Mouse (Mus musculus) cerebellum, adult (tissue): ENCODE measurements around the gene Arid3c.
"Not testable (repeated sequence)": the region's sequence is repeated elsewhere in the genome, so short reads cannot be mapped to it uniquely, and the experiment has no call there.

Experiments used
- ATAC-seq: cut with Nextera tagmentation; 2 replicates; pipeline ENCODE4 v1.9.2; 2017; ENCODE audit warnings: mild to moderate bottlenecking, moderate library complexity, mixed read lengths; ENCODE audit not compliant: insufficient number of reproducible peaks, low FRiP score, low TSS enrichment

Arid3c gene

GRCm38 (mm10) chr4:41708192-41708745 is 22.7 kb downstream of the Arid3c start:
- ATAC-seq = no peak

GRCm38 (mm10) chr4:41707011-41707535 is 23.9 kb downstream of the Arid3c start:
- ATAC-seq = peak; percentile 59; the same call in 1 of the 2 replicates

- ATAC-seq = no peak
These were observed 24.8 kb downstream of the Arid3c start for GRCm38 (mm10) chr4:41705922-41706754.

GRCm38 (mm10) chr4:41704651-41705050 is 26.3 kb downstream of the Arid3c start:
- no peak for ATAC-seq

- not testable (repeated sequence) for ATAC-seq
These were observed 28.7 kb downstream of the Arid3c start for GRCm38 (mm10) chr4:41702226-41702625.

- not testable (repeated sequence) for ATAC-seq
These were observed 30.7 kb downstream of the Arid3c start for GRCm38 (mm10) chr4:41700224-41700623.

GRCm38 (mm10) chr4:41699783-41700182 is 31.2 kb downstream of the Arid3c start, which contains the start of gene Il11ra1:
Gene Il11ra1, plus strand, starts transcription at chr4:41699989.
- not testable (repeated sequence) for ATAC-seq

- not testable (repeated sequence) for ATAC-seq
These were observed 32.4 kb downstream of the Arid3c start for GRCm38 (mm10) chr4:41698421-41699016.

GRCm38 (mm10) chr4:41696930-41697841 is 33.8 kb downstream of the Arid3c start, which contains the start of gene Cntfr:
Gene Cntfr, minus strand, starts transcription at chr4:41697089.
- not testable (repeated sequence) for ATAC-seq

- not testable (repeated sequence) for ATAC-seq
These were observed 34.5 kb downstream of the Arid3c start for GRCm38 (mm10) chr4:41696452-41696851.

GRCm38 (mm10) chr4:41695800-41696199 is 35.1 kb downstream of the Arid3c start:
- not testable (repeated sequence) for ATAC-seq

- not testable (repeated sequence) for ATAC-seq
These were observed 37.4 kb downstream of the Arid3c start for GRCm38 (mm10) chr4:41693511-41693910.

- not testable (repeated sequence) for ATAC-seq
These were observed 40.9 kb downstream of the Arid3c start for GRCm38 (mm10) chr4:41690014-41690413.

- not testable (repeated sequence) for ATAC-seq
These were observed 42.4 kb downstream of the Arid3c start for GRCm38 (mm10) chr4:41688562-41688961.

GRCm38 (mm10) chr4:41685882-41686492 is 45.0 kb downstream of the Arid3c start:
- not testable (repeated sequence) for ATAC-seq

GRCm38 (mm10) chr4:41684931-41685453 is 46.0 kb downstream of the Arid3c start:
- not testable (repeated sequence) for ATAC-seq

- not testable (repeated sequence) for ATAC-seq
These were observed 46.6 kb downstream of the Arid3c start for GRCm38 (mm10) chr4:41684131-41684930.

GRCm38 (mm10) chr4:41683303-41683702 is 47.6 kb downstream of the Arid3c start:
- not testable (repeated sequence) for ATAC-seq
